Mouse (Mus musculus): ENCODE data around the gene Lancl2.

Gene Lancl2

GRCm38 (mm10) chr6:57767112-57767868, 65.0 kb downstream of the Lancl2 start:
- DNase-seq (ENCODE audit: low spot score): no peak

- DNase-seq (ENCODE audit: low spot score): no peak
These were observed 66.7 kb downstream of the Lancl2 start for GRCm38 (mm10) chr6:57768948-57769525.

GRCm38 (mm10) chr6:57770467-57771190, 68.3 kb downstream of the Lancl2 start:
- DNase-seq (ENCODE audit: low spot score): no peak

- no peak for DNase-seq (ENCODE audit: low spot score)
These were observed 71.5 kb downstream of the Lancl2 start for GRCm38 (mm10) chr6:57773792-57774191.

- DNase-seq (ENCODE audit: low spot score): no peak
These were observed 78.0 kb downstream of the Lancl2 start for GRCm38 (mm10) chr6:57780359-57780758.

GRCm38 (mm10) chr6:57782658-57783057, 80.3 kb downstream of the Lancl2 start:
- DNase-seq (ENCODE audit: low spot score): no peak

- no peak for DNase-seq (ENCODE audit: low spot score)
These were observed 81.9 kb downstream of the Lancl2 start for GRCm38 (mm10) chr6:57784251-57784650.

- no peak for DNase-seq (ENCODE audit: low spot score)
These were observed 85.0 kb downstream of the Lancl2 start for GRCm38 (mm10) chr6:57787376-57787775.

Data from left cerebral cortex, adult 11 months (tissue).